Mouse (Mus musculus): Measurements from ENCODE around the gene Rcor2.

Rcor2 gene

GRCm38 (mm10) chr19:7264766-7265331 lies 2.3 kb upstream of the Rcor2 start:
- peak; percentile 72 to 74 for DNase-seq (ENCODE audit: low spot score in 2 of 2)

GRCm38 (mm10) chr19:7265478-7266191 lies 1.5 kb upstream of the Rcor2 start:
- no peak for DNase-seq (ENCODE audit: low spot score in 2 of 2)

- no peak for DNase-seq (ENCODE audit: low spot score in 2 of 2)
These were observed 699 bp upstream of the Rcor2 start for GRCm38 (mm10) chr19:7266421-7266831.

- peak; percentile 85 to 88 for DNase-seq (ENCODE audit: low spot score in 2 of 2)
These were observed 926 bp downstream of the Rcor2 start for GRCm38 (mm10) chr19:7267781-7268721.

GRCm38 (mm10) chr19:7268722-7269090 lies 1.6 kb downstream of the Rcor2 start:
- DNase-seq (ENCODE audit: low spot score in 2 of 2): peak in 1 of 2 experiments; percentile 67

GRCm38 (mm10) chr19:7269290-7270044 lies 2.3 kb downstream of the Rcor2 start:
- peak in 1 of 2 experiments; percentile 23 for DNase-seq (ENCODE audit: low spot score in 2 of 2)

- no peak for DNase-seq (ENCODE audit: low spot score in 2 of 2)
These were observed 6.4 kb downstream of the Rcor2 start for GRCm38 (mm10) chr19:7273486-7273885.

GRCm38 (mm10) chr19:7274326-7274990 lies 7.3 kb downstream of the Rcor2 start:
- peak in 1 of 2 experiments; percentile 41 for DNase-seq (ENCODE audit: low spot score in 2 of 2)

- no peak for DNase-seq (ENCODE audit: low spot score in 2 of 2)
These were observed 8.1 kb downstream of the Rcor2 start for GRCm38 (mm10) chr19:7275131-7275789.

- DNase-seq (ENCODE audit: low spot score in 2 of 2): no peak
These were observed 9.0 kb downstream of the Rcor2 start for GRCm38 (mm10) chr19:7276053-7276659.

GRCm38 (mm10) chr19:7276796-7277195 lies 9.7 kb downstream of the Rcor2 start:
- DNase-seq (ENCODE audit: low spot score in 2 of 2): no peak

GRCm38 (mm10) chr19:7278200-7278906 lies 11.2 kb downstream of the Rcor2 start:
- peak in 1 of 2 experiments; percentile 31 for DNase-seq (ENCODE audit: low spot score in 2 of 2)

GRCm38 (mm10) chr19:7279114-7279513 lies 12.0 kb downstream of the Rcor2 start:
- DNase-seq (ENCODE audit: low spot score in 2 of 2): peak; percentile 62 to 76

GRCm38 (mm10) chr19:7280557-7281330 lies 13.6 kb downstream of the Rcor2 start:
- DNase-seq (ENCODE audit: low spot score in 2 of 2): no peak

GRCm38 (mm10) chr19:7286563-7287315 lies 19.6 kb downstream of the Rcor2 start:
- no peak for DNase-seq (ENCODE audit: low spot score in 2 of 2)

- DNase-seq (ENCODE audit: low spot score in 2 of 2): no peak
These were observed 21.2 kb downstream of the Rcor2 start for GRCm38 (mm10) chr19:7288288-7288687.

GRCm38 (mm10) chr19:7289767-7290166 lies 22.6 kb downstream of the Rcor2 start:
- DNase-seq (ENCODE audit: low spot score in 2 of 2): no peak

All from heart, adult 9 months (tissue).